Mouse (Mus musculus) kidney, postnatal 14 days (tissue): ENCODE data around the gene Gpcpd1.

Source experiments
- DNase-seq: peaks from one replicate; pipeline ENCODE4 v3.0.0; 2022; ENCODE audit warnings: mixed read lengths

The Gpcpd1 gene

DNA sequence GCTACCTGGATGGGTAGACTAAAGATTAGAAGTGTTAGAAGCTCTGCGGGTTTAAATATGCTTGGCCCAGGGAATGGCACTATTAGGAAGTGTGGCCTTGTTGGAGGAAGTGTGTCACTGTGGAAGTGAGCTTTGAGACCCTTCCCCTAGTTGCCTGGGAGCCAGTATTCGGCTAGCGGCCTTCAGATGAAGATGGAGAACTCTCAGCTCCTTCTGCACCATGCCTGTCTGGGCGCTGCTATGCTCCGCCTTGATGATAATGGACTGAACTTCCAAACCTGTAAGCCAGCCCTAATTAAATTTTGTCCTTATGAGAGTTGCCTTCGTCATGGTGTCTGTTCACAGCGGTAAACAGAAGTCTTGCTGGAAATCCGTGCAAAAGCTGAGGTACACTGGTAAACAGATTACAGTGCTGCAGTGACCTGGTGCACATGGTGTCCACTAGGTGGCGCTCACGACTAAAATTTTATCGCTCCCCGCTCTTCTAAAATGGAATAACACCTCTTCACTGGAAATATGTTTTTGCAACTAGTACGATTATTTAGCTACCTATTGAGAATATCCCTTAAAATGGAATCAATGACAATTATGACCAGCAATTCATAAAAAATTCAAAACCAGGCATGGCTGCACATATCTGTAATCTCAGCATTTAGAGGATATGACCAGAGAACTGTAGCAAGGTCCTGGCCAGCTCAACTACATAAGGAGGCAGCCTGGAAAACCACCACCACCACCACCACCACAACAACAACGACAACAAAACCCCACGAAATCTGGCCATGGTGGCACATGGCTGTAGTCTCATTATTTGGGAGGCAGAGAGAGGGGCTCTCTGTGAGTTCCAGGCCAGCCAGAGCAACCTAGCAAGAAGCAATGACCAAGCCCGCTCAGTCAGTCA is 71.1 kb downstream of the Gpcpd1 start:
- peak; percentile 69 for DNase-seq

DNA sequence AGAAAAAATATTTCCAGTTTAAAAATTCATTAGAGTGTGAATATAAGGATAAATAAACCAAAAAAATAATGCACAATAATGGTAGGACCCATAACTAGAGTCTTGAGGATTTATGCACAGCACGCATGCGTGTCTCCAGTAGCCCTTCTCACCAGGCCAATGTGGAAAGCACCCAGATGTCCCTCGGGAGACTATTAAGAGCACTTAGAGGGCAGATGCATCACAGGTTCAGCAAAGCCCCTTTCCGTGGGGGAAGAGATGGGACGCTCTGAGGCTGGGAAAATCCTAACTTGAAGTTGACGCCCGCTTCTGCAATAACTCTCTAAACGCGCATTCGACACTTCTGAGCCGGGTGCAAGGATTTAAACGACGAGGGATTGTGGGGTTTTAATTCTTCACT is 71.9 kb downstream of the Gpcpd1 start:
- no peak for DNase-seq

DNA sequence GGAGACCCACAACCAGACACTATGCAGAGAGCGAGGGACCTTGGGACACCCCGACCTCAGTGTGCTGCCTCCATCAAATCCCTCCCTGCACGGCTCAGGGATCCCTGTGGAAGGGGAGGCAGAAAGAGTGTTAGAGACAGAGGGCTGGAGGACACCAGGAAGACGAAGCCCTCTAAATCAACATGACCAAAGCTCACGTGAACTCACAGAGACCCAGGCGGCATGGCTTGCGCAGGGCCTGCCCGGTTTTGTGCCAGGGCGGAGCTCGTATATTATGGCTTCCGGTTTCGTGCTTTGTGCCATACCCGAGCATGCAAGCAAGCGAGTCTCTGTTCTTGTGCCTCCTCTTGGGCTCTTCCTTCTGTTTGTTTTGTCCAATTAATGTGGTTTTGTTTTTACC is 72.5 kb downstream of the Gpcpd1 start:
- DNase-seq: no peak

DNA sequence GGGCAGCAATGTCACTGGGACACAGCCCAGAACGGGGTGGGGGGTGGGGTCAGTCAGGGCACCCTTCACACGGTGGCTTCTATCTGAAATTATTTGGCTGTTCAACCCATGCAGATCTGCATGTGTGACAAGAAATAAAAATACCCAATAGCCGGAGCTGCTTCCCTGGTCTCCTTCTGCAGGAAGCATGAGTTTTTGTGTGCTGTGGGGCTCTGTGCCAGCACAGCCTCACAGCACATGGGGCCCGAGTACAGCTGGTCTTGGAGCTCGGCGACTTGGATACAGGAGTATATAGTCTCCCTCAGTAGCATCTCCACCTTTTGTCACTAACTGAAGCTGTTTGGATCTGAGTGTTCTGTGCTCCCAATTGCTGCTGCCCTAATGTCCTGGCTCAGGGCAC is 73.2 kb downstream of the Gpcpd1 start:
- peak; percentile 17 for DNase-seq

DNA sequence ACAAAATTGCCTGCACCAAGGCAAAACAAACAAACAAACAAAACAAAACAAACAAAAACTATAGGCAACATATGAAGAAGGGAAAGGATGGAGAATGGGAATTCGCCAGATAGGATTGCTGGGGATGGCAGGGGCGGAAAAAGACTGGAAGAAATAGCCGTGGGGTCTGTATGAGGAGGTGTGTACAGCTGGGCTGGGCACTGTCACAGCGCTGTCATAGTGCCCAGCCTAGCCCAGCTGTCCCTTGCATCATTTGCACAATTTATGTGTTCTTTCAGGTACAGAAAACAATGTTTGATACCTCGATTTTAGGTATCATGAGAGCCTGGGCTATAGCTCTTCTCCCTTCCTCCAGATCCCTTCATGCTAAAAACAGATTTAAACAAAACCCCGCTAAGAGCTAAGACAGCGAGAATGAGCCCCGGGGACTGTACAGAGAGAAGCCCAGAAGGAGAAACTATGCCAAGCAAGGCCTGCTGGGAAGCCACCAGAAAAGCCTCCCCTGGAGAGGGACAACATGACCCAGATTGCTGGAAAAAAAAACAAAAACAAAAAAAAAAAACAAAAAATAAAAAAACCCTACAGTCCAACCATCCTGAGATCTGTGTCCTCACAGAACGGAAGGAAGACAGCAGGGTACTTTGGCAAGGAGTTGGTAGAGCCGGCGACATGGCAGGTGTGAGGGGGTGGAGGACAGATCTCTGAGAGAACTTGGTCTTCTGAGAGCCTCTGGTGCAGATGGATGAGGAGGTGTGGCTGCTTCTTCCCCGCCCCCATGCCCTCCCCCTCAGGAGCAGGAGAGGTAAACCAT is 74.0 kb downstream of the Gpcpd1 start:
- no peak for DNase-seq

GRCm38 (mm10) chr2:132512977-132513351 is 74.6 kb downstream of the Gpcpd1 start:
- no peak for DNase-seq

DNA sequence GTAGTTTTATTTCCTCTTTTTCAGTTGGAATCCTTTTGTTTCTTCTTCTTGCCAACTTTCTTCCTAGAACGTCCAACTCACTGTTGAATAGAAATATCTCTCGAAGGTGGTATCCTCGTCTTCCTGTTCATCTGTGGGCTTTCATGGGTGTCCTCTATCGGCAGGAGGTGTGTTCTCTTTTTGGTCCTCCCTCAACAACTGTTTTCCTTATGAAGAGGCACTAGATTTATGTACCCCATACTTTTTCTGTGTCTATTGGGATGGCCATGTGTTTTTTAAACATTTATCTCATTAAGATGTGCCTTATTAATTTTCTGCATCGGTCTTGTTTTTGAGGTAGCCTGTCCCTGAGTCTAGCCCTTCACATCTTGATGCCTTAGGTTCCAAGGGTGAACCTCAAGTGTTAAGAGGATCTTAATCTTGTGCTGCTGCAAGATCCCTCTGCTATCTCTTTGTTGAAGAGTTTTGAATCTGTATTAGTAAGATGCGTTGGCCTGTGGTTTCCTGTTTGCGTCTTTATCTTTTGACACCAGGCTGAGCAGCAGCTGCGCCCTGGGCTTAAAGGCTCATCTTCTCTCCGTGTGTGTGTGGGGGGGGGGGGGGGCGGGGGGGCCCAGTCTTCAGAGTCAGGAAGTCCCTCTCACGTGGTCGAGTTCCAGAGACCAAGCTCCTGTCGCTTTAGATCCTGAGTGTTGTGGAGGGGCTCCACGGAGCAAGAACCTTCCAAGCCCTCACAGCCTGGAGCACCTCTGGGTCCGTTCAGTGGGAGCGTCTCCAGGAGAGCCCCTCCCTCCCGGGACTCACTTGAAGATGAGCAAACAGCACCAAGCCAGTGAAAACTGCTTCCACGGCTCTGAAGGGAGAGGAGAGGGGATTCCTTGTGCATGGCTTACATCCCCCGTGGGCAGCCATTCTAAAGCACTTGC is 75.2 kb downstream of the Gpcpd1 start:
- no peak for DNase-seq

GRCm38 (mm10) chr2:132511011-132511818 is 76.3 kb downstream of the Gpcpd1 start:
- DNase-seq: no peak

DNA sequence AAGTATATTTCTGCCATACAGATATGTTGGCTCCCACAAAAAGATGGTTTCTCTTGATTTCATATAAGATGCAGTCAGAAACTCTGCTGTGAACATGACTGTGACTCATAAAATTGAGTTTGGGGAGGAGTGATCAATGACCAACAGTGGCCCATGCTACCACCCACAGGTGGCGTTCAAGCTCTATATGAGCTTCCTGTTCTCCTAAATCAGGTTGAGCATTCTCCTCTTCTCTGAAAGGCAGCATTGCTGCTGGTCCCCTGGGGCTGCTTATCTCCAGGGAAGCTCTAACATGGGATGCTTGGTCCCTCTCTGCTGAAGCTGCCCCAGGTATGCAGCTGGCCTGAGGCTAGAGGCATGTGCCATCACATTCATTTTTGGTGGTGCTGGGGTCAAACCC is 77.8 kb downstream of the Gpcpd1 start:
- DNase-seq: no peak

DNA sequence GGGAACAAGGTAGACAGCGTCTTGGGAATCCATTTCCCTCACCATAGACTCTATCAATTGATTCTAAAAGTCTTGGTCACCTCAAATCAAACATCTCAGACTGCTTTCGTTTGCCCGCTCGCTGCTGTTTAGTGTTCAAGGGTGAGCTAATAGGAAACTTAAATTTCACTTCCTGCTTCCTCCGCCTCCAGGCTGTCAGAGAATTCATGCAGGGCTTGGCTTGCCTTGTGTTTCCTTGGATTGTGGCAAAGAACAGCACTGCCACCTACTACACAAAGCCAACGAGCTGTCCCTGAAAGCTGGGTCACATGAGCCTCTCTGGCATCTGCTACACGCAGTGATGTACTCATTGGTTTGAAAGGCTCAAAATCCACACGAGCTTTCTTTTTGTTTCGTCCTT is 78.3 kb downstream of the Gpcpd1 start:
- no peak for DNase-seq

GRCm38 (mm10) chr2:132507521-132507920 is 80.0 kb downstream of the Gpcpd1 start:
- DNase-seq: no peak

- DNase-seq: no peak
Measured at GRCm38 (mm10) chr2:132507091-132507490, 80.4 kb downstream of the Gpcpd1 start.

- no peak for DNase-seq
Measured at GRCm38 (mm10) chr2:132505828-132506227, 81.7 kb downstream of the Gpcpd1 start.

- no peak for DNase-seq
Measured at GRCm38 (mm10) chr2:132498344-132498743, 89.2 kb downstream of the Gpcpd1 start.

DNA sequence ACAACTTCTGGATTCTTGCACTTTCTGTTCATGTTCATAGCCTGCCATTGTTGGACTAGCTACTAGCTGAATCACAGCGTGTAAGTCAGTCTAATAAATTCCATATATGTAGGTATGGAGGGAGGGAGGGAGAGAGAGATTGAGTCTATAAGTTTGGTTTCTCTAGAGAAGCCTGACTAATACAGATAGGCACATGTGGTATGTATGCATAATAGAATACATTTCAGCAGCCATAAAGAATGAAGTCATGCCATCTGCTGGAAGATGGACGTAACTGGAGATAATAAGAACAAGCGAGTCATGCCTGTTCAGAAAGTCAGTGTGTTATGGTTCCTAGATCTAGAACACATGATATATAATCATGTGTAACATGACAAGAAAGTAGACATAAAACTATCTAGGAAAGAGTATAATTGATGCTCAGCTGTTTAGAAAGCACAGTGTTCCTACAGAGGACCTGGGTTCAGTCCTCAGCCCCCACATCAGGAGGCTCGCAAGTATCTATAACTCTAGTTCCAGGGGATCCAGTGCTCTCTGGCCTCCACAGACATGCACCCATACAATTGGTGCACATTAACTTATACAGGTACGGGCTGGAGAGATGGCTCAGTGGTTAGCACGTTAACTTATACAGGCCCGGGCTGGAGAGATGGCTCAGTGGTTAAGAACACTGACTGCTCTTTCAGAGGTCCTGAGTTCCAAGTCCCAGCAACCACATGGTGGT is 90.0 kb downstream of the Gpcpd1 start:
- DNase-seq: no peak

- no peak for DNase-seq
Measured at GRCm38 (mm10) chr2:132493184-132493583, 94.3 kb downstream of the Gpcpd1 start.

- DNase-seq: peak; percentile 64
Measured at GRCm38 (mm10) chr2:132485454-132485853, 102.1 kb downstream of the Gpcpd1 start.

GRCm38 (mm10) chr2:132481547-132481946 is 106.0 kb downstream of the Gpcpd1 start:
- no peak for DNase-seq
